Mouse (Mus musculus): Measurements from ENCODE around the gene Polr1d. TPM values are rescaled to one million over a fixed set of nuclear protein-coding genes. Genes with fewer than 3 reads are reported as not detected.

Polr1d gene
- polyA plus RNA-seq, 1 experiment from 2014 or later = 161 TPM

DNA sequence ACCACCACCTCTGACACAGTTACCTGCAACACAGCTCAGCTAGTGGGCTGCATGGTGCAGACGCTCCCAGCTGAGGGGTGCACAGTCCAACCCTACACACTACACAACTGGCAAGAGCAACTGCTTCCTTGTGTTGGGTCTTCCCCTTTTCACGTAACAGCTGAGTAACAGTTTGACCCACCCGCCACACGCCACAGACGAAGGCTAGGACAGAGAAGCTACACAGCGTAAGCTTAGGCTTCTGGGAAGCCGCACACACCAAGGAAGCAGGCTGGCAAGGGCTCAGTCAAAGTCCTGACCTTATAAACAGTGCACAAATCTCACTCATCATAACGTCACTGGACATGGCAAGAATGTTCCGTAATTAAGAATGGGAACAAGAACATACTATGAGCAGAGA lies 17.5 kb upstream of the Polr1d start:
- no peak overlapping the region for H3K4me3 ChIP-seq (replicated peaks; ENCODE audit: low read depth, low read length)
- no peak for ATAC-seq (replicated peaks; ENCODE audit: low FRiP score, low read depth)
- no peaks in the 10 kb centered on the region for H3K9me3 ChIP-seq (replicated peaks; ENCODE audit: low read length)
- 80% methylated on average over 9 of the region's 9 CpGs for WGBS
- H3K4me2 ChIP-seq (ENCODE audit: low read length) = no peak overlapping the region
- no peak overlapping the region for H3K27ac ChIP-seq
- DNase-seq (ENCODE audit: low spot score) = no peak
- no peaks in the 10 kb centered on the region for H3K27me3 ChIP-seq (ENCODE audit: insufficient read depth, low read length)
- H3K9ac ChIP-seq (ENCODE audit: low read depth, low read length) = no peak overlapping the region
- no peak for TF ChIP-seq CTCF (IDR thresholded peaks at IDR 0.05; ENCODE audit: low read depth)
- no peaks in the 10 kb centered on the region for H3K4me1 ChIP-seq (replicated peaks; ENCODE audit: insufficient read depth, low read length)
- no peaks in the 10 kb centered on the region for H3K36me3 ChIP-seq (ENCODE audit: insufficient read depth, low read length)

DNA sequence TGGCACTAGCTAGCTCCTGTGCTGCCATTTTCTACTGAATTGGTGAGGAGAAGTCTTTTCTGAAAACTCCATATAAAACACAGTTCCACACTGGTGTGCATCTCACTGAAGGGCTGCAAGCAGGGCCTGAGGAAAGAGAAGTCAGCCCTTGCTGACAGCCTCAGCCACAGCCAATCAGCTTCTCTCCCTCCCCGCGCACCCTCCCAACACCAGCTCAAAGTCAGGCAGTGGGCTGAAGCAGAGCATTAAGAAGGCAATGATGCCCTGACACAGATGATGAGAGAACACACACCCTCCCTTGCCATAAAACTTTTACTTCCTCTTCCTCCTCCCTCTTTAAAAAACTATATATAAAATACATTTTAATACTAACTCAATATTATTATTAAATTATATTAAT lies 16.8 kb upstream of the Polr1d start:
- H3K4me2 ChIP-seq (ENCODE audit: low read length) = no peak overlapping the region
- no peak overlapping the region for H3K4me3 ChIP-seq (replicated peaks; ENCODE audit: low read depth, low read length)
- no peak for TF ChIP-seq CTCF (IDR thresholded peaks at IDR 0.05; ENCODE audit: low read depth)
- H3K4me1 ChIP-seq (replicated peaks; ENCODE audit: insufficient read depth, low read length) = no peaks in the 10 kb centered on the region
- H3K9ac ChIP-seq (ENCODE audit: low read depth, low read length) = no peak overlapping the region
- no peak for ATAC-seq (replicated peaks; ENCODE audit: low FRiP score, low read depth)
- H3K27me3 ChIP-seq (ENCODE audit: insufficient read depth, low read length) = no peaks in the 10 kb centered on the region
- no peaks in the 10 kb centered on the region for H3K36me3 ChIP-seq (ENCODE audit: insufficient read depth, low read length)
- DNase-seq (ENCODE audit: low spot score) = no peak
- H3K9me3 ChIP-seq (replicated peaks; ENCODE audit: low read length) = no peaks in the 10 kb centered on the region
- WGBS = 77% methylated on average over 2 of the region's 2 CpGs
- no peak overlapping the region for H3K27ac ChIP-seq

DNA sequence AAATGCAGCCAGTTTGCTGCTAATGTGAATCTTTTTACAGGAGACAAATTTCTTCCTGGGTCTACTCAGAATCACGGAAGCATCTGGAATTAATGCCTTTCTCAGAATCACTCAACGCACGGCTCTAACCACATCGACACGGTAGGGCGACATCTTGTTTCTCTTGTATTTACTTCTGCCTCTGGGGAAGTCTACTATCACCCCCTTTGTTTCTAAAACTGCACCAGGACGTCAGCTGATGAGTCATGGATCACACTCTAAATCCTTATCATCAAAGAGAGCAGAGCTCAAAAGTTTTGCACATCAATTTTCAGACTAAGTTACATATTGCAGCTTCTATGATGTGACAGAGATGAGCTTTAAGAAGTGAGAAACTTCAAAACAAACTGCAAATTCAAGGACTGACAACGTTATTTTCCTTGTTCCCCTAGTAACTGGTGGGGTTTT lies 13.6 kb upstream of the Polr1d start:
- no peak for DNase-seq (ENCODE audit: low spot score)
- no peaks in the 10 kb centered on the region for H3K4me1 ChIP-seq (replicated peaks; ENCODE audit: insufficient read depth, low read length)
- H3K4me3 ChIP-seq (replicated peaks; ENCODE audit: low read depth, low read length) = no peak overlapping the region
- no peak for ATAC-seq (replicated peaks; ENCODE audit: low FRiP score, low read depth)
- H3K4me2 ChIP-seq (ENCODE audit: low read length) = no peak overlapping the region
- no peak overlapping the region for H3K9ac ChIP-seq (ENCODE audit: low read depth, low read length)
- no peak for TF ChIP-seq CTCF (IDR thresholded peaks at IDR 0.05; ENCODE audit: low read depth)
- H3K36me3 ChIP-seq (ENCODE audit: insufficient read depth, low read length) = no peaks in the 10 kb centered on the region
- no peaks in the 10 kb centered on the region for H3K27me3 ChIP-seq (ENCODE audit: insufficient read depth, low read length)
- no peak overlapping the region for H3K27ac ChIP-seq
- H3K9me3 ChIP-seq (replicated peaks; ENCODE audit: low read length) = no peaks in the 10 kb centered on the region
- 66% methylated on average over 8 of the region's 8 CpGs for WGBS

DNA sequence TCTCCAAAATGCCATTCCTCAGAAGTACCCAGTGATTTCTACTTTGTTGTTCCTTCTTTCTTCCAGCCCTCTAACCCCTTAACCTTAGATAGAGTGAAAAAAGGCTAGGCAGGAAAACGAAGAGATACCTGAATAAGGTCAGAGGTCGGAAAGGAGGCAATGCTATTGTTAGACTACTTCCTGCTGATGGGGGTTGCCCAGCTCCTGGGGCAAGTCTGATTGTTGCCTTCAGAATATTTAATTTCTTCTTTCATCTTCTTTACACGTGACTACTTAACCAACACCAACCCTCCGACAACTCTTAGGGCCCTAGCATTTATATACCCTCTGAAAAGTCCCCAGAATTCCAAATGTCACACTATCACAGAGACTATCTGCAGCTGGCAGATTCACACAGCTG lies 10.7 kb upstream of the Polr1d start:
- H3K4me3 ChIP-seq (replicated peaks; ENCODE audit: low read depth, low read length) = no peak overlapping the region
- no peak overlapping the region for H3K27ac ChIP-seq
- TF ChIP-seq CTCF (IDR thresholded peaks at IDR 0.05; ENCODE audit: low read depth) = no peak
- no peak overlapping the region for H3K4me2 ChIP-seq (ENCODE audit: low read length)
- no peak overlapping the region for H3K9ac ChIP-seq (ENCODE audit: low read depth, low read length)
- ATAC-seq (replicated peaks; ENCODE audit: low FRiP score, low read depth) (no peak), DNase-seq (ENCODE audit: low spot score) (no peak)
- H3K4me1 ChIP-seq (replicated peaks; ENCODE audit: insufficient read depth, low read length) = no peaks in the 10 kb centered on the region
- no peaks in the 10 kb centered on the region for H3K9me3 ChIP-seq (replicated peaks; ENCODE audit: low read length)
- WGBS = 56% methylated on average over 4 of the region's 4 CpGs
- no peaks in the 10 kb centered on the region for H3K27me3 ChIP-seq (ENCODE audit: insufficient read depth, low read length)
- no peaks in the 10 kb centered on the region for H3K36me3 ChIP-seq (ENCODE audit: insufficient read depth, low read length)

DNA sequence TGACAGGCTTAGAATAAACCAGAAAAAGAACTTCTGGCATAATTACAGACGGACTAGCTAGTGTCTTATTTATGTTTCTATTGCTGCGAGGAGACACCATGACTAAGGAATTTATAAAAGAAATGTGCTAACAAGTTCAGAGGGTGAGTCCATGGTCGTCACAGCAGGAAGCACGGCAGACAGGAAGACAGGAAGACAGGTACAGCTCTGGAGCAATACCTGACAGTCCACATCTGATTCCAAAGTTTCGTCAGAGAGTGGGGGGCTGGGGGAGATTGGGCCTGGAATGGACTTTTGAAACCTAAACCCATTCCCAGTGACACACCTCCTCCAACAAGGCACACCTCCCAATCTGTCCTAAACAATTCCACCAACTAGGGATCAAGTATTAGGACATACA lies 9.9 kb upstream of the Polr1d start:
- no peaks in the 10 kb centered on the region for H3K4me1 ChIP-seq (replicated peaks; ENCODE audit: insufficient read depth, low read length)
- no peak overlapping the region for H3K4me3 ChIP-seq (replicated peaks; ENCODE audit: low read depth, low read length)
- no peak for ATAC-seq (replicated peaks; ENCODE audit: low FRiP score, low read depth)
- WGBS = 48% methylated on average over 5 of the region's 5 CpGs
- H3K27ac ChIP-seq = no peak overlapping the region
- H3K9me3 ChIP-seq (replicated peaks; ENCODE audit: low read length) = no peaks in the 10 kb centered on the region
- H3K9ac ChIP-seq (ENCODE audit: low read depth, low read length) = no peak overlapping the region
- H3K27me3 ChIP-seq (ENCODE audit: insufficient read depth, low read length) = no peaks in the 10 kb centered on the region
- no peak overlapping the region for H3K4me2 ChIP-seq (ENCODE audit: low read length)
- no peak for TF ChIP-seq CTCF (IDR thresholded peaks at IDR 0.05; ENCODE audit: low read depth)
- DNase-seq (ENCODE audit: low spot score) = peak; percentile 37
- no peaks in the 10 kb centered on the region for H3K36me3 ChIP-seq (ENCODE audit: insufficient read depth, low read length)

DNA sequence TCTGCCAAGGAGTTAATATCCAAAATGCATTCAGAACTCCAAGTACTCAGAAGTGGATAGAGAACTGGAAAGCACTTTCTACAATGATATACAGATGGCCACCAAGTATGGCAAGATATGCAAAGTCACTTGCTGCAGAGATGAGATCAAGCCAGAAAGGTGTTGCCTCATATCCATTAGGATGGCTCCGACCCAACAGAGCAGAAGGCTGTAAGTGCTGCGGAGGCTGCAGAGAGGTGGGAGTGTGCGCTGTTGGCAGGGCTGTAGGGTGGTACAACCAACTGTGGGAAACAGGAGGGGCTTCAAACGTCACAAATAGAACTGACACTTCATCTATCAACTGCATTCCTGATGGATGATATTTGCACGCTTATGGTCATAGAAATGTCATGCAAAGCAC lies 8.0 kb upstream of the Polr1d start:
- Histone ChIP-seq H3K4me2 (ENCODE audit: low read length) (no peak overlapping the region), H3K27ac (no peak overlapping the region), H3K4me1 (replicated peaks; ENCODE audit: insufficient read depth, low read length) (no peaks in the 10 kb centered on the region), H3K4me3 (replicated peaks; ENCODE audit: low read depth, low read length) (no peak overlapping the region), H3K36me3 (ENCODE audit: insufficient read depth, low read length) (no peaks in the 10 kb centered on the region), H3K9ac (ENCODE audit: low read depth, low read length) (no peak overlapping the region), H3K9me3 (replicated peaks; ENCODE audit: low read length) (no peaks in the 10 kb centered on the region), H3K27me3 (ENCODE audit: insufficient read depth, low read length) (no peaks in the 10 kb centered on the region)
- no peak for TF ChIP-seq CTCF (IDR thresholded peaks at IDR 0.05; ENCODE audit: low read depth)
- 77% methylated on average over 5 of the region's 5 CpGs for WGBS
- ATAC-seq (replicated peaks; ENCODE audit: low FRiP score, low read depth) = no peak
- DNase-seq (ENCODE audit: low spot score) = no peak

DNA sequence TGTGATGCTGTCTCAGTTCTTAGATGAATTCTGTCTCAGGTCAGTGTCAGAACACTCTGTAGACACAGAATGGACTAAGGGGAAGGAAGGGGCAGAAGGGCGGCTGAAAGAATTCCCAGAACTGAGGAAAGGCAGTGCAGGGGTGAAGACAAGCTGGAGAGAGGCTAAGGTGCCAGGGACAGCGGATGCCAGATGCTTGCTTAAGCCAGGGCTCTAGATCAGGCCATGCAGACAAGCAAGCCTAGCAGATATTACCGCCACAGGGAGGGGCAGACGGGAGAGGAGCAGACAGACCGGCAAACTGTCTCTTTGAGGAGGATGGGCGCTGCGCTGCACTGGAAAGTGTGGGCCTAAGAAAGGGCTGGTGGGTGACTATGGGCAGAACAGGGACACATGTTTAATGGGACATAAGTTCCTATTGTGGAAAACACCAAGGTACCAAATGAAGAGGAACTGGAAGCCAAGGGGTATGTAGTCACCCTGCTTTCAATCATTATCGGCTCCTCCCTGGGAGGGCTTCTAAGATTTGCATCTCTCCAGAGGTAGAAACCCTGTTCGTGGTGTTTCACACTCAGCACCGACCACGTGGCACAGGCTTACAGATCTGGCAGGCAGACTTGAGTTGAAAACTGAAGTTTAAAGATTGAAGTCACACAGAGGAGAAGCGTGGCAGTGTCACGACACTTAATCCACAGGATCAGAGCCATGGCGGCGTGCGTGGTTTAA lies 5.9 kb upstream of the Polr1d start:
- no peak for TF ChIP-seq CTCF (IDR thresholded peaks at IDR 0.05; ENCODE audit: low read depth)
- Histone ChIP-seq H3K9ac (ENCODE audit: low read depth, low read length) (no peak overlapping the region), H3K27ac (no peak overlapping the region), H3K9me3 (replicated peaks; ENCODE audit: low read length) (no peaks in the 10 kb centered on the region), H3K4me1 (replicated peaks; ENCODE audit: insufficient read depth, low read length) (peaks cover 4% of the 10 kb centered on the region; the same call in 1 of the 2 replicates), H3K4me2 (ENCODE audit: low read length) (no peak overlapping the region), H3K27me3 (ENCODE audit: insufficient read depth, low read length) (no peaks in the 10 kb centered on the region), H3K4me3 (replicated peaks; ENCODE audit: low read depth, low read length) (no peak overlapping the region), H3K36me3 (ENCODE audit: insufficient read depth, low read length) (no peaks in the 10 kb centered on the region)
- DNase-seq (ENCODE audit: low spot score) (no peak), ATAC-seq (replicated peaks; ENCODE audit: low FRiP score, low read depth) (no peak; the same call in 1 of the 2 replicates)
- WGBS = 77% methylated on average over 16 of the region's 16 CpGs
